Mouse (Mus musculus) forebrain, embryonic 16.5 days (tissue): Measurements from ENCODE around the gene Srp68. TPM values are rescaled to one million over a fixed set of nuclear protein-coding genes. Genes with fewer than 3 reads are reported as not detected.

Source experiments
- ATAC-seq: fragments of 200-750 bp; cut with Nextera tagmentation; 2 replicates; pipeline ENCODE4 v1.8.0; 2017; ENCODE audit warnings: mild to moderate bottlenecking, moderate library complexity
- H3K27ac ChIP-seq: fragments of 300-500 bp; sonication (generic); 2 replicates; pipeline ENCODE4 v1.5.1; 2014; ENCODE audit warnings: low read length, control low read depth
- H3K27me3 ChIP-seq: fragments of 300-500 bp; sonication (generic); replicated peaks from 2 replicates; pipeline ENCODE4 v1.6.1; 2014; ENCODE audit warnings: low read length; ENCODE audit not compliant: control insufficient read depth, insufficient read depth
- H3K36me3 ChIP-seq: fragments of 300-500 bp; sonication (generic); 2 replicates; pipeline ENCODE4 v1.6.1; 2014; ENCODE audit not compliant: control insufficient read depth, insufficient read depth
- H3K4me1 ChIP-seq: fragments of 300-500 bp; sonication (generic); replicated peaks from 2 replicates; pipeline ENCODE4 v1.6.1; 2014; ENCODE audit warnings: low read length; ENCODE audit not compliant: control insufficient read depth, insufficient read depth
- H3K4me2 ChIP-seq: fragments of 300-500 bp; sonication (generic); 2 replicates; pipeline ENCODE4 v1.6.1; 2014; ENCODE audit warnings: mild to moderate bottlenecking, low read length, control low read depth
- H3K4me3 ChIP-seq: fragments of 300-500 bp; sonication (generic); replicated peaks from 2 replicates; pipeline ENCODE4 v1.5.1; 2014; ENCODE audit warnings: mild to moderate bottlenecking, low read length, control low read depth
- H3K9ac ChIP-seq: fragments of 300-500 bp; sonication (generic); replicated peaks from 2 replicates; pipeline ENCODE4 v1.6.1; 2014; ENCODE audit warnings: low read depth, low read length, control low read depth
- H3K9me3 ChIP-seq: fragments of 300-500 bp; sonication (generic); 2 replicates; pipeline ENCODE4 v1.6.1; 2016; ENCODE audit warnings: low read length; ENCODE audit not compliant: control insufficient read depth
- WGBS: fragments of 180-500 bp; shearing (Covaris S2); extraction: QIAGEN DNeasy Blood & Tissue Kit; methylation state at CpG from one replicate; pipeline ENCODE4 v1.1.7; 2014; 5-methylcytosine and 5-hydroxymethylcytosine counted together
- polyA plus RNA-seq: library from polyadenylated mRNA; unstranded; fragments of >200 nt; fragmentation: Nextera tagmentation; extraction: Ambion mirVana; gene quantifications from 2 replicates; pipeline ENCODE4 v1.2.1, GENCODE M21; 2015

The Srp68 gene
- polyA plus RNA-seq, 1 experiment from 2014 or later, result 64.1 TPM

DNA sequence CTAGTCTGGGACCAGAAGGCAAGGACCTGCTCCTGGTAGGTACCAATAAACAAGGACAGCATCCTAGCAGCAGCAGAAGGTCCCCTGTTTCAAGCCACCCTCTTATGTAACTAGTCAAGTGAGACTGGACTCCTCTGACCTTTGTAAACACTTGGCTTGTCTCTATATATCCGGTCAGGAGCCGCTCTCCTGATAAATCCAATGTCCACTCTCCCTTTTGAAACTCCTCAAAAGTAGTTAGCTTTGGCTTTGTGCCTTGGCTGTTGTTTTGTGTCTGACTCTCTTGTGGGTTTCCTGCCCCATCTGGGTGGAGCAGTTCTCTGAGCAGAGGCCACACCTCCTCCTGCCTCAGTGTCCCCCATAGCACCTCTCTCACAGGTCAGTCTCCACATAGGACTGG is 55.8 kb downstream of the Srp68 start:
- Histone ChIP-seq H3K27me3 (peaks cover 13% of the 10 kb centered on the region), H3K9me3 (0 out of 2 replicates have a peak, but pooled peaks cover 3% of the 10 kb centered on the region), H3K4me2 (no peak overlapping the region), H3K4me1 (peaks cover 19% of the 10 kb centered on the region), H3K4me3 (no peak overlapping the region), H3K27ac (peak overlapping the region; percentile 67), H3K36me3 (no peaks in the 10 kb centered on the region), H3K9ac (no peak overlapping the region)
- no peak for ATAC-seq
- WGBS, result 81% methylated on average over 2 of the region's 2 CpGs

DNA sequence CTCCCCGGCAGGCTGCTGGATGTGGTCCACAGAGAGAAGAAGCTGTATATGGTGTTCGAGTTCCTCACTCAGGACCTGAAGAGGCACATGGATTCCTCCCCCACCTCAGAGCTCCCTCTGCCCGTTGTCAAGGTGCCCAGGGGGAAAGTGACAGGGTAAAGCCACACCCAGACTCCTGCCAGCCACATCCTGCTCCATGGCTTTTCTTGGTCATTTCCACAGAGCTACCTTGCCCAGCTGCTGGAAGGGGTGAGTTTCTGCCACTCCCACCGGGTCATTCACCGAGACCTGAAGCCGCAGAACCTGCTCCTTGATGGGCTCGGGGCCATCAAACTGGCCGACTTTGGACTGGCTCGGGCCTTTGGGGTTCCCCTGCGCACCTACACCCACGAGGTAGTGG is 57.5 kb downstream of the Srp68 start:
- peaks cover 16% of the 10 kb centered on the region for H3K4me1 ChIP-seq
- no peak for ATAC-seq
- 85% methylated on average over 11 of the region's 11 CpGs for WGBS

DNA sequence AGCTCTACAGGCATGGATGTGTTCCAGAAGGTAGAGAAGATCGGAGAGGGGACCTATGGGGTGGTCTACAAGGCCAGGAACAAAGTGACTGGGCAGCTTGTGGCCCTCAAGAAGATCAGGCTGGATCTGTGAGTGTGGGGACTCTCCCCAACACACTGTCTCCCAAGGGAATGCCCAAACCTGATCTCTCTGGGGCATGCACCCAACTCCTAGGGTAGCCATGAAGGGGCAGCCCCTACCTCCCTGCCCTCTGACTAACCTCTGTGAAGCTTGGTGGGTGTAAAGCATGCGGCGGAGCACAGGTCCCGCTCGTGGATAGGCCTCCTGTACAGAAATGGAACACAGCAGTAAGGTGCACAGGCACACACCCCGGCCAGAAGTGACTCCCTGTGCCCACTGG is 58.0 kb downstream of the Srp68 start:
- H3K9me3 ChIP-seq, result no peaks in the 10 kb centered on the region
- no peak overlapping the region for H3K27ac ChIP-seq
- no peak for ATAC-seq
- no peak overlapping the region for H3K9ac ChIP-seq
- no peak overlapping the region for H3K4me3 ChIP-seq
- H3K4me2 ChIP-seq, result no peak overlapping the region
- peaks cover 2% of the 10 kb centered on the region for H3K27me3 ChIP-seq
- 88% methylated on average over 6 of the region's 6 CpGs for WGBS
- H3K4me1 ChIP-seq, result peaks cover 16% of the 10 kb centered on the region
- no peaks in the 10 kb centered on the region for H3K36me3 ChIP-seq

More for the DNA sequence above, 57.5 kb downstream of the Srp68 start:
- Histone ChIP-seq H3K4me2 (no peak overlapping the region), H3K9ac (no peak overlapping the region), H3K36me3 (no peaks in the 10 kb centered on the region), H3K27me3 (peaks cover 8% of the 10 kb centered on the region), H3K9me3 (0 out of 2 replicates have a peak, but pooled peaks cover 1% of the 10 kb centered on the region), H3K27ac (no peak overlapping the region), H3K4me3 (no peak overlapping the region)

DNA sequence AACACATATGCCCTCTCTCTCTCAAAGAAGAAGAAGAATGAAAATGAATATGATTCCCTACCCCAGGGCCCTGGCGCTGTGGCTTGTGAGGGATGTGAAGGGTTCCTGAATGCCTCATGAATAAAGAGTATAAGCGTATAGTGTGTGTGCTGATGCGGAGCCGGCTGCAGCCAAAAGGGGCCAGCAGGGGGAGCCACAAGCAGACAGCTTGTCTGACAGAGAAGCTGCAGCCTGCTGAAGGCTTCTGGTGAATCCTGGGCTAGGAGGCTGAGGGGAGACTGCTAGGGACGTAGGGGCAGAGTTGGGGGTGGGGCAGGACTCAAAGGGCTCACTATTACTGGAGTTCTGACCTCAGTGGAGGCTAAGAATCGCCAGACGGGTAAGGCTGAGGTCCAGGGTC is 58.8 kb downstream of the Srp68 start:
- ATAC-seq, result no peak
- 89% methylated on average over 7 of the region's 7 CpGs for WGBS
- Histone ChIP-seq H3K27ac (no peak overlapping the region), H3K9ac (no peak overlapping the region), H3K4me2 (no peak overlapping the region), H3K9me3 (no peaks in the 10 kb centered on the region), H3K4me1 (peaks cover 16% of the 10 kb centered on the region), H3K36me3 (no peaks in the 10 kb centered on the region), H3K27me3 (no peaks in the 10 kb centered on the region), H3K4me3 (no peak overlapping the region)

DNA sequence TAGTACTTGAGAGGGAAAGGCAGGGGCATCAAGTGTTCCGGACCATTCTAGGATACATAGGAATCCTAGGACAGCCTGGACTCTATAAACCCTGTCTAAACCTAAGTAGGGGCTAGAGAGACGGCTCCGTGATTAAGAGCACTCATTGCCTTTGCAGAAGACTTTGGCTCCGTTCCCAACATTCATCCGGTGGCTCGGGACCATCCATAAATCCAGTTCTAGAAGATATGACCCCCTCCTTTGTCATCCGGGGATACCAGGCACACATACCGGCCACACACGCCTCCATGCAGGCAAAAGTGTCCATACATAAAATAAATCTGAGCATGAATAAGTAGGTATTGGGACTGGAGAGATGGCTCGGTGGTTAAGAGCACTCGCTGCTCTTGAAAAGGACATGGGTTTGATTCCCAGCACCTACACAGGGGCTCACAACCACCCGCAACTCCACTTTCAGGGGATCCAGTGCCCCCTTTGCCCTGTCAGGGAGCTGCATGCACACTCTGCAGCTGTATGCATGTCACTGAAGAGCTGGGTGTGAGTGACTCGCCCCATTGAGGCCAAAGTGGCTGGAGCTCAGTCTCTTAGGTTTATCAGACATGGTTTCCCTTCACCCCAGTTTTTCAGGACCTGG is 60.0 kb downstream of the Srp68 start:
- peaks cover 7% of the 10 kb centered on the region for H3K4me1 ChIP-seq
- no peak for ATAC-seq
- H3K9ac ChIP-seq, result no peak overlapping the region
- no peak overlapping the region for H3K4me2 ChIP-seq
- no peak overlapping the region for H3K27ac ChIP-seq
- no peaks in the 10 kb centered on the region for H3K9me3 ChIP-seq
- H3K27me3 ChIP-seq, result no peaks in the 10 kb centered on the region
- 88% methylated on average over 13 of the region's 13 CpGs for WGBS
- H3K4me3 ChIP-seq, result no peak overlapping the region
- H3K36me3 ChIP-seq, result no peaks in the 10 kb centered on the region

DNA sequence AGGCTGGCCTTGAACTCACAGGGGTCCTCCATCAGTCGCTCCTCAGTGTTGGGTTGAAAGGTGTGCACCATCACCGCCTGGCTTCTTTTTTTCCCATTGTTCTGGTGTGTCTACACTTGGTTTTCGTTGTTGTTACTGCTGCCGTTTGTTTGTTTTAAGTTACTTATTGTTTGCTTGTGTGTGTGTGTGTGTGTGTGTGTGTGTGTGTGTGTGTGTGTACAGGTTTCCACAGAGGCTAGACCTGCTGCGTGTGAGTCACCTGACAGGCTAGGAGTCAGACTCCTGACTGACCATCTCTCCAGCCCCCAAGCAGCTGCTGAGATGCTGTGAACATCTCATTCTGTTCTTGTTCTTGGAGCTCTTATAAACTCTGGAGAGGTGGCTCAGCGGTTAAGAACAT is 61.2 kb downstream of the Srp68 start:
- Histone ChIP-seq H3K4me2 (no peak overlapping the region), H3K4me1 (no peaks in the 10 kb centered on the region), H3K36me3 (no peaks in the 10 kb centered on the region), H3K9me3 (no peaks in the 10 kb centered on the region), H3K4me3 (no peak overlapping the region), H3K27ac (no peak overlapping the region), H3K27me3 (no peaks in the 10 kb centered on the region), H3K9ac (no peak overlapping the region)
- no peak for ATAC-seq
- 94% methylated on average over 6 of the region's 6 CpGs for WGBS

GRCm38 (mm10) chr11:116210696-116211095 is 63.3 kb downstream of the Srp68 start:
- no peak overlapping the region for H3K9ac ChIP-seq
- H3K4me3 ChIP-seq, result no peak overlapping the region
- no peak overlapping the region for H3K27ac ChIP-seq
- no peak overlapping the region for H3K4me2 ChIP-seq
- peaks cover 6% of the 10 kb centered on the region for H3K36me3 ChIP-seq
- H3K4me1 ChIP-seq, result no peaks in the 10 kb centered on the region
- no peaks in the 10 kb centered on the region for H3K27me3 ChIP-seq
- ATAC-seq, result no peak
- WGBS, result 77% methylated on average over 5 of the region's 5 CpGs
- H3K9me3 ChIP-seq, result no peaks in the 10 kb centered on the region

GRCm38 (mm10) chr11:116209257-116209656 is 64.8 kb downstream of the Srp68 start:
- peaks cover 6% of the 10 kb centered on the region for H3K36me3 ChIP-seq
- ATAC-seq, result no peak
- no peak overlapping the region for H3K4me3 ChIP-seq
- H3K4me1 ChIP-seq, result no peaks in the 10 kb centered on the region
- 83% methylated on average over 8 of the region's 8 CpGs for WGBS
- H3K4me2 ChIP-seq, result no peak overlapping the region
- H3K9me3 ChIP-seq, result no peaks in the 10 kb centered on the region
- no peaks in the 10 kb centered on the region for H3K27me3 ChIP-seq
- no peak overlapping the region for H3K27ac ChIP-seq
- H3K9ac ChIP-seq, result no peak overlapping the region

DNA sequence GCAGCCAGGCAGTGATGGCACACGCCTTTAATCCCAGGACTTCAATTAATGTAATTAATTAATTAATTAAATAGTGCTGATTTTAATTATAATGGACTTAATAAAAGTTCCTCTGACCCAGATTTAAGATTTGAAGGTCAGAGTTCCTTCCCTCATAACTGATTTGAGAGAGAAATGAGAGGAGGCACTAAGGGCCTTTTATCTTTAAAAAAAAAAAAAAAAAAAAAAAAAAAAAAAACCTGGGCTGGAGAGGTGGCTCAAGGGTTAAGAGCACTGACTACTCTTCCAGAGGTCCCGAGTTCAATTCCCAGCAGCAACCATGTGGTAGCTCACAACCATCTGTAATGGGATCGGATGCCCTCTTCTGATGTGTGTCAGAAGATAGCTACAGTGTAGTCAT is 65.4 kb downstream of the Srp68 start:
- Histone ChIP-seq H3K9ac (no peak overlapping the region), H3K9me3 (no peaks in the 10 kb centered on the region), H3K27ac (no peak overlapping the region), H3K4me3 (no peak overlapping the region), H3K4me2 (no peak overlapping the region), H3K27me3 (no peaks in the 10 kb centered on the region), H3K4me1 (no peaks in the 10 kb centered on the region), H3K36me3 (peaks cover 6% of the 10 kb centered on the region)
- 76% methylated on average over 3 of the region's 3 CpGs for WGBS
- no peak for ATAC-seq

DNA sequence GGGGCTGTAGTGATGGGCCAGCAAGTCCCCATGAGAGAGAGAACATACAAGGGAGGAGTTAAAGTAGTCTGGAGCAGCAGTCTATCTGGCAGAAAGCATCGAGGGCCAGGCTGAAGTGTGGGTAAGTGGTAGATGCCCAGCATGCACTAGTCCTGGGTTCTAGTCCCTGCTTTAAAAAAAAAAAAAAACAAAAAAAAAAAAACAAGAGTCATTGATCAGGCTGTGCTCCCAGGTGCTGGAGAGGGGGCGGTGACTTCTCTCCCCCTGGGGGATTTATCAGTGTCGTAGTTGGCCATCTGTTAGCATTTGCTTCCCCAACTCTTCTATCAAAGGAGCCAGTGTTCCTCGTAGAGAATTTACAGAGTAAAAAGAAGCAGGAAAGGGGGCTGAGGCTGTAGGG is 67.3 kb downstream of the Srp68 start:
- peaks cover 6% of the 10 kb centered on the region for H3K36me3 ChIP-seq
- no peak for ATAC-seq
- no peak overlapping the region for H3K4me2 ChIP-seq
- H3K27ac ChIP-seq, result no peak overlapping the region
- no peaks in the 10 kb centered on the region for H3K27me3 ChIP-seq
- H3K9ac ChIP-seq, result no peak overlapping the region
- no peak overlapping the region for H3K4me3 ChIP-seq
- no peaks in the 10 kb centered on the region for H3K9me3 ChIP-seq
- 86% methylated on average over 4 of the region's 4 CpGs for WGBS
- H3K4me1 ChIP-seq, result no peaks in the 10 kb centered on the region
